Mouse (Mus musculus): ENCODE measurements around the gene Ces1b. TPM values are rescaled to one million over a fixed set of nuclear protein-coding genes. Genes with fewer than 3 reads are reported as not detected.

Gene Ces1b
- polyA plus RNA-seq (2016; fragmentation: Nextera tagmentation; extraction: Ambion mirVana) = not detected in 2 replicates

DNA sequence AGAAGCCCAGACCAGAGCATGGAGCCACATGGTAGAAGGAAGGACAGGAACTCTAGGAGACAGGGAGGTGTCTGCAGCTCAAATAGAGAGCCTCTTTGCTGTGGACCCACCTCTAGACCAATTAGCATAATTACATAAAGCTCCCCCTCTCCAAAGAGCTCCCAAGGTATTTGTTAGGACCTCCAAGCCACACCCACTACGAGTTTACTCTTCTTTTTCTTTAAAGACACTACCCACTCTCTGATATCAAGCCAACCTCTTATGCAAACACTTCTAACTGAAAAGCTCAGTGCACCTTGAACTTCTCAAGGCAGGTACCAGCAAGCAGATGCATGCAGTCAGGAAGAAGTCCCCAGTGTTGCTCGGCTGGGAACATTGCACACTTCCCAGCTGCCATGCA is at the start of gene Ces1b:
TSS of gene Ces1b (minus strand) at position 131 of the 400 bp plus-strand sequence.
- no peak within 1 kb of the TSS for H3K4me3 ChIP-seq
- no peaks in the 10 kb centered on the region for H3K27me3 ChIP-seq (ENCODE audit: insufficient read depth, poor library complexity, severe bottlenecking)
- 81% methylated on average over 2 of the region's 2 CpGs for WGBS
- no peaks in the 10 kb centered on the region for H3K9me3 ChIP-seq
- H3K36me3 ChIP-seq = no peaks in the 10 kb centered on the region
- no peak within 1 kb of the TSS for H3K27ac ChIP-seq
- DNase-seq (ENCODE audit: low spot score) = no peak
- H3K4me1 ChIP-seq (replicated peaks) = no peaks in the 10 kb centered on the region

DNA sequence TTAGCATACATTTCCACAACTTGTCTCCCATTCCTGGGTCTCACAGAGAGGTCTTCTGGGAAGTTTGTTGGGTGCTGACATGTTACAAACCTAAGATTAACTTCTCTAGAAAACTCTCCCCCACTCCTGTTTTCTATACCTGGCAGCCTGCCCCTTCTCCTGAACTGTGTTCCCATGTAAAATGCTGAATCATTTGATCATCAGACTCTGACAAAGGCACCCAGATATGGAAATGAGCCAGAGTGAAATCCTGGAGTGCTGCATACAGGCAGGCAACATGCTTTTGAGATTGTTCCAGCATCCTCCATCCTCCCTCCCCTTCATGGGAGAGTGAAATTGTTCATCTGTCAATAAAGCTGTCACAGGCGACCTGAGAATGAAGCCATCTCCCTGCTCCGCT is 46.7 kb upstream of the Ces1b start:
- 80% methylated on average over 2 of the region's 2 CpGs for WGBS
- Histone ChIP-seq H3K27ac (no peak overlapping the region), H3K27me3 (ENCODE audit: insufficient read depth, poor library complexity, severe bottlenecking) (no peaks in the 10 kb centered on the region), H3K9me3 (no peaks in the 10 kb centered on the region), H3K36me3 (no peaks in the 10 kb centered on the region), H3K4me3 (no peak overlapping the region), H3K4me1 (replicated peaks) (no peaks in the 10 kb centered on the region)
- no peak for DNase-seq (ENCODE audit: low spot score)

DNA sequence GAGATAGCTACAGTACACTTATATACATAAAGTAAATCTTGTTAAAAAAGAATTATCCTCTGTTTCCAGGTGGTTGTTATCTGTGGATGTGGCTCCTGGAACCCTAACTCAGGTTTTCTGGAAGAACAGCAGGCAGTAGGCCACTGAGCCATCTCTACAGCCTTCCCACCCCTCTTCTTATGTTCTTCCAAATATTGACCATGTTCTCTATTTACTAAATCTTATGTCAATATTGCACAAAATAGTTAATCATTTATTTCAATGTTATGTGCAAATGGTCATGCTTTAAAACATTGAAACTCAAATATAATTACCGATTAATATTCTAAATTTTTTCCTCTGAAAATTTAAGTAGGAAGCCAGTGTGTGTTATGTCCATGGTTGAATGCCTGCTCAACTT is 42.2 kb upstream of the Ces1b start:
- Histone ChIP-seq H3K36me3 (no peaks in the 10 kb centered on the region), H3K4me1 (replicated peaks) (no peaks in the 10 kb centered on the region), H3K27ac (no peak overlapping the region), H3K9me3 (no peaks in the 10 kb centered on the region), H3K4me3 (no peak overlapping the region), H3K27me3 (ENCODE audit: insufficient read depth, poor library complexity, severe bottlenecking) (no peaks in the 10 kb centered on the region)
- DNase-seq (ENCODE audit: low spot score) = no peak
- 88% methylated on average over 1 of the region's 1 CpGs for WGBS

DNA sequence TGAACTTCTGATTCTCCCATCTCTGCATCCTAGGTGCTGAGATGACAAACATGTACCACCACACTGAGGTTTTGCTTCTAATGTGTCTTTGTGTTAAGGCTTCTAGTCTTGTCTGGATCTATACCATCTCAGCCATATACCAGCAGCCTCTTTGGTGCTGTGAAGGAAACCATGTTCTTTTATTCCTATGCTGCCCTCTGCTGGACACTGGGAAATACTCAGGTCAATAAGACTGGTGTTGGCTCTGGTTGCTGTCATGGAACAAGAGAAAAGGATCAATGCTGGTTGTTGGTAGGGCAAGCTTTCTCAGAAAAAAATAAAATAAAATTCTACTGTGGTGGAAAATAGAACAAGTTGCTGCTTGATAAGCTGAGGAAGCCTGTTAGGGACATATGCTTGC is 15.6 kb upstream of the Ces1b start:
- Histone ChIP-seq H3K36me3 (no peaks in the 10 kb centered on the region), H3K27ac (no peak overlapping the region)
- DNase-seq (ENCODE audit: low spot score) = peak; percentile 52

DNA sequence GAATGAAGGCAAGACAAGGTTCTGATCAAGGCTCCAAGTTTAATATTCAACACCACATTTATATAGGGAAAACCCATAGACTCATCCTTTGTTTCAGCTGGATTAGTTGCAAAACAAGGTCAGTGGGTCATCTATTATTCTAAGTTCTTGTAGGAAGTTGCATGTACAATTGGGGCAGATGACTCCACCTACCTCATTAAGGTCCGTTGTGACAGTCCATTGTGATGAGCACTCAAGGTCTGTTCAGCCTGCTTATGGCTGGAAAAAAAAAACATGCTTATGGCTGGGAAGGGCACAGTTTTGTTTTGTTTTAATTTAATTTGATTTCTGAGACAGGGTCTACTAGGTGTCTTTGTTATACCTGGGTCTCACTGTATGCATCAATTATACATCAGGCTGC is 11.5 kb upstream of the Ces1b start:
- Histone ChIP-seq H3K27me3 (ENCODE audit: insufficient read depth, poor library complexity, severe bottlenecking) (no peaks in the 10 kb centered on the region), H3K36me3 (no peaks in the 10 kb centered on the region), H3K9me3 (no peaks in the 10 kb centered on the region), H3K27ac (no peak overlapping the region), H3K4me1 (replicated peaks) (peaks cover 10% of the 10 kb centered on the region), H3K4me3 (no peak overlapping the region)
- 77% methylated on average over 1 of the region's 1 CpGs for WGBS
- no peak for DNase-seq (ENCODE audit: low spot score)

More for the DNA sequence above, 15.6 kb upstream of the Ces1b start:
- H3K4me1 ChIP-seq (replicated peaks) = no peaks in the 10 kb centered on the region; the same call in 1 of the 2 replicates
- H3K9me3 ChIP-seq = no peaks in the 10 kb centered on the region
- no peak overlapping the region for H3K4me3 ChIP-seq
- H3K27me3 ChIP-seq (ENCODE audit: insufficient read depth, poor library complexity, severe bottlenecking) = no peaks in the 10 kb centered on the region

DNA sequence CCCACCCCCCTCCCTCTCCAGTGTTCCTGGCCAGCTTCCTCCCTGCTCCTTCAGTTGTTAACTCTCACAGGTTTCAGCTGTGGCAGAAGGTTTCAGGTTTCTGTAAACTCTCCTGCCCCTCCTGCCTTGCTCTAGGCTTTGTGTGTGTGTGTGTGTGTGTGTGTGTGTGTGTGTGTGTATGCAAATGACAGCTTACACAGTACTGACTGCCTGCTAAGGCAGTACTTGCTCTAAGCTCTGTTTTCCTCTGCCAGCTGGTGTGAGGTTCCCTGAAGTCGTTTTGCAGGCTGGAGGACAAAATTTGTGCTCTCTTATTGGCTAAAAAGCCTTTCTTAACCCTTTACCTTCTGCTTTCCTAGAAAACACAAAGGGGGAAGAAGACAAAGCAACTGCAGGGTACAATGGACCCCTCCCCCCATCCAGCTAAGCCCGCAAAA is 8.9 kb upstream of the Ces1b start:
- Histone ChIP-seq H3K36me3 (no peaks in the 10 kb centered on the region), H3K4me1 (replicated peaks) (peaks cover 10% of the 10 kb centered on the region), H3K27ac (peak overlapping the region; percentile 78), H3K4me3 (peak overlapping the region; percentile 18; the same call in 1 of the 2 replicates), H3K27me3 (ENCODE audit: insufficient read depth, poor library complexity, severe bottlenecking) (no peaks in the 10 kb centered on the region), H3K9me3 (no peaks in the 10 kb centered on the region)
- 10% methylated on average over 2 of the region's 2 CpGs for WGBS
- peak; percentile 66 for DNase-seq (ENCODE audit: low spot score)

DNA sequence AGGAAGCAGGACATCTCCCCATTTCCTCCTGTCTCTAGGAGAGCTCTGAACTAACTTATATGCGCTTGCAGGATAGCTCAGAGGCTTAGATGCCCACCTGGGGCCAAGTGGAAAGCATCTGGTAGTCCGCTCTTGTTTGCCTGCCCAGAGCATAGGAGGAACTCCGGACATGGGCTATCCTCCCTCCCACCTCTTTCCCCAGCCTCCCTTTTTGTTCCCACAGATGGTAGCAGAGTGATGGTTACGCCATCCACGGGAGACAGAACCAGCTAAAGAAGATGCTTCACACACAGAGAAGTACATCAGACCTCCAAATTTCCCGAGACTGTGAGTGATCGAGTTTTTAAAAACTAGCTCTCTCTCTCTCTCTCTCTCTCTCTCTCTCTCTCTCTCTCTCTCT is 8.4 kb upstream of the Ces1b start:
- H3K36me3 ChIP-seq = no peaks in the 10 kb centered on the region
- DNase-seq (ENCODE audit: low spot score) = peak; percentile 11
- 34% methylated on average over 7 of the region's 7 CpGs for WGBS
- peak overlapping the region; percentile 78 for H3K27ac ChIP-seq
- H3K4me3 ChIP-seq = peak overlapping the region; percentile 18; the same call in 1 of the 2 replicates
- peaks cover 10% of the 10 kb centered on the region for H3K4me1 ChIP-seq (replicated peaks)
- H3K9me3 ChIP-seq = no peaks in the 10 kb centered on the region
- no peaks in the 10 kb centered on the region for H3K27me3 ChIP-seq (ENCODE audit: insufficient read depth, poor library complexity, severe bottlenecking)

DNA sequence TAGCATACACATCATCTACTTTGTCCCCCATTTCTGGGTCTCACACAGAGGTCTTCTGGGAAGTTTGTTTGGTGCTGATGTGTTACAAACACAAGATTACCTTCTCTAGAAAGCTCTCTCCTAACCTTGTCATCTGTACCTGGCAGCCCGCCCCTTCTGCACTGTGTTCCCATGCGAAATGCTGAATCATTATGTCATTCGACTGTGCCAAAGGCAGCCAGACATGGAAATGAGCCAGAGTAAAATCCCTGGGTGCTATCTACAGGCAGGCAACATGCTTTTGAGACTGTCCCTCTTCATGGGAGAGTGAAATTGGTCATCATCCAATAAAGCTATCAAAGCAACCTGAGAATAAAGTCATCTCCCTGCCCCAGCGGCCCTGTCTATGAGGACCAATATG is 4.6 kb downstream of the Ces1b start:
- H3K27me3 ChIP-seq (ENCODE audit: insufficient read depth, poor library complexity, severe bottlenecking) = no peaks in the 10 kb centered on the region
- no peak overlapping the region for H3K27ac ChIP-seq
- no peaks in the 10 kb centered on the region for H3K36me3 ChIP-seq
- 88% methylated on average over 4 of the region's 4 CpGs for WGBS
- DNase-seq (ENCODE audit: low spot score) = no peak
- no peak overlapping the region for H3K4me3 ChIP-seq
- H3K9me3 ChIP-seq = no peaks in the 10 kb centered on the region
- H3K4me1 ChIP-seq (replicated peaks) = no peaks in the 10 kb centered on the region

DNA sequence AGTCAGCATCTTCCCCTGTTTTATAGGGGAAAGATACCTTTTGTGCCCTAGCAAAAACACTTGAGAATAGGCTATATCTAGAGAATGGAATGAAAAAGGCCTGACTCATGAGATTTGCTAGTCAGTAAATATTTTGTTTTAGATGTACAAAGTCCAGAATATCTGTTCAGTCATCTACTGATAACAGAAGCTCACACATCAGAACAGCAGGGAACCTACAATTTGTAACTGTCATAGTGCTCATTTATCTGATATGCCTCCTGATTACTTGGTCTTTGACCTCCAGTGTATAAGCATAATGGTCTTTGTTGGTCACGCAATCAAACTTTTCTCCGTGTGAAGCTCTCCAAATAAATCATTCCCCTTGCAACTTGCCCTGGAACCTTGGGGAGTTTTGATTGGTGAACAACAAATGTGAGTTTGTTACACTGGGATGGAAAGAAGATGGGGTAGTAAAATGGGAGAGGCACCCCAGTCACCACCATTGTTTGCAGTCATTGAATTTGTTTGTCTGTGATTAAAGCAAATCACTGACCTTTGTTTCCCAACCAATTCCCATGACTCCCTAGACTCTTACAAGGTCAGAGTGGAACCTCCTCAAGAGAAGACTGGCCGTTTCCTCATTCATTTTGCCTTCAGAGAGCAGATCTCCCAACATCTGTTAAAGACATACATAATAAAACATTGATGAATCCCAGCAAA is 16.2 kb downstream of the Ces1b start:
- Histone ChIP-seq H3K4me3 (no peak overlapping the region), H3K27ac (no peak overlapping the region), H3K27me3 (ENCODE audit: insufficient read depth, poor library complexity, severe bottlenecking) (no peaks in the 10 kb centered on the region), H3K36me3 (no peaks in the 10 kb centered on the region), H3K9me3 (no peaks in the 10 kb centered on the region), H3K4me1 (replicated peaks) (no peaks in the 10 kb centered on the region)
- DNase-seq (ENCODE audit: low spot score) = no peak
- WGBS = 55% methylated on average over 3 of the region's 3 CpGs

DNA sequence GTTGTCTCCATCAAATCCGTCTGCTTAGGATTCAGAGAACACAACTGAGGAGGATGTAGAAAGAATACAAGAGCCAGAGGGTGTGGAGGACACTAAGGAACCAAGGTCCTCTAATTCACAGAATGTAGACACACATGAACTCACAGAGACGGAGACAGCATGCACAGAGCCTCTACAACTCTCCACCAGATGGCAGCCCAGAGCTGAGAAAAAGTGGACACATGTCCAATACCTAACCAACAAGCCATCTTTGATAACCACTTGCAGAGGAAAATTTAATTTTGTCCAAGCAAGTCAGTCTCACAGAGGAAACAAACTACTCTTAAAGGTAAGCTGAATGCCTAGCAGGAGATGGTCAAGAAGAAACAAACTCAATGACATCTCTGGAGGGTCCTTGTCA is 20.6 kb downstream of the Ces1b start:
- H3K27ac ChIP-seq = no peak overlapping the region
- WGBS = 13% methylated on average over 2 of the region's 2 CpGs
- DNase-seq (ENCODE audit: low spot score) = peak; percentile 66
- no peaks in the 10 kb centered on the region for H3K36me3 ChIP-seq
- no peaks in the 10 kb centered on the region for H3K4me1 ChIP-seq (replicated peaks)
- H3K9me3 ChIP-seq = no peaks in the 10 kb centered on the region
- no peak overlapping the region for H3K4me3 ChIP-seq
- no peaks in the 10 kb centered on the region for H3K27me3 ChIP-seq (ENCODE audit: insufficient read depth, poor library complexity, severe bottlenecking)

DNA sequence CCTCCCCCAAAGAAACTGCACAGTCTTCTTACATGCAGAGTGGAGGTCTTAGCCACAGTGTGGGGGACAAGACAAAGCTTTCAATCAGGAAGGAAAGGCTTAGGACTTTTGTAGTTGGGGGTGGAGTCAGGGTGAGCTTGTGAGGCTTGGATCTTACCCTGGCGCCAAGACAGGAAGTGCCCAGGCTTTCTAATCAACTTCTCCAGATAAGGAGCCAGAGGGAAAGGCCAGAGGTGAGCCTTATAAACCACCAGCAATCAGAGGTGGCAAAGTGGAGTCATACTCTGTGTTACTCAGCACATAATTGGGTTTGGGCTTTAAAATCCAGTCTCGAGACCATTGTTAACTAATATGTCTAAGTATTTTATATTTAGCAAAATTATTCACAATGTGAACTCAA is 24.6 kb downstream of the Ces1b start:
- 68% methylated on average over 2 of the region's 2 CpGs for WGBS
- H3K4me3 ChIP-seq = no peak overlapping the region
- H3K27ac ChIP-seq = no peak overlapping the region
- no peaks in the 10 kb centered on the region for H3K9me3 ChIP-seq
- no peaks in the 10 kb centered on the region for H3K36me3 ChIP-seq
- no peak for DNase-seq (ENCODE audit: low spot score)
- no peaks in the 10 kb centered on the region for H3K27me3 ChIP-seq (ENCODE audit: insufficient read depth, poor library complexity, severe bottlenecking)
- no peaks in the 10 kb centered on the region for H3K4me1 ChIP-seq (replicated peaks)

DNA sequence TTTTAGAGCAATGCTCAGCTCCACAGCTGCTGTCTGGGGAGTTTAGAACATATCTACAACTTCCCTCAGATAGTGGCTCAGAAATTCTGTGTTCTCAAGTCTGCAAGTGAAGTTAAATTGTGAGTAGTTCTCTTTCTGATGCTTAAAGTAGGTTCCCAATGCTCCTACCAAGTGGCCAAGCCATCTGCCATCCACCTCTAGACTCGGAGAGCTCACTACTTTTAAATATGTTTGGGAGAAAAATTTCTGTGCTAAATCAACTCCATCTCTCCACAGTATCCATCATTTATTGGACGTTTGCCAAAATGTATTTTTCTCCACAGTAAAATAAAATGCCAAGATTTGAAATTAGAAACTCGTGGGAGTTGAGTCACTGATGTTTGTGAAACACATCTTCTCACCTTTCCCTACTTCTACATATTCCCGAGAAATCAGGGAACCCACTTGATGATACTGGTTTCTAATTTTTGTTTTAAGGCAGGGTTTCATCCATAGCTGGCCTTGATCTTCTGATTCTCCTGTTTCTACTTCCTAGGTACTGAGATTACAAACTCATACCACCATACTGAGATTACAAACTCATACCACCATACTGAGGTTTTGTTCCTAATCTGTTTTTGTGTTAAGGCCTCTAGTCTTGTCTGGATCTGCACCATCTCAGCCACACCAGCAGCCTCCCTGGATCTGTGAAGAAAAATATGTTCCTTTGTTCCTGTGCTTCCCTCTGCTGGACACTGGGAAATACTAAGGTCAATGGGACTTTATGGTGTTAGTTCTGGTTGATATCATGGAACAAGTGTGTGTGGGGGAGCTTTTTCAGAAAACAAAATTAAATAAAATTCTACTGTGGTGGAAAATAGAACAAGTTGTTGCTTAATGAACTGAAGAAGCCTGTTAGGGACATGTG is 31.1 kb downstream of the Ces1b start:
- no peak overlapping the region for H3K27ac ChIP-seq
- no peaks in the 10 kb centered on the region for H3K27me3 ChIP-seq (ENCODE audit: insufficient read depth, poor library complexity, severe bottlenecking)
- 78% methylated on average over 4 of the region's 4 CpGs for WGBS
- no peak overlapping the region for H3K4me3 ChIP-seq
- no peaks in the 10 kb centered on the region for H3K4me1 ChIP-seq (replicated peaks)
- H3K9me3 ChIP-seq = no peaks in the 10 kb centered on the region
- DNase-seq (ENCODE audit: low spot score) = no peak
- no peaks in the 10 kb centered on the region for H3K36me3 ChIP-seq

DNA sequence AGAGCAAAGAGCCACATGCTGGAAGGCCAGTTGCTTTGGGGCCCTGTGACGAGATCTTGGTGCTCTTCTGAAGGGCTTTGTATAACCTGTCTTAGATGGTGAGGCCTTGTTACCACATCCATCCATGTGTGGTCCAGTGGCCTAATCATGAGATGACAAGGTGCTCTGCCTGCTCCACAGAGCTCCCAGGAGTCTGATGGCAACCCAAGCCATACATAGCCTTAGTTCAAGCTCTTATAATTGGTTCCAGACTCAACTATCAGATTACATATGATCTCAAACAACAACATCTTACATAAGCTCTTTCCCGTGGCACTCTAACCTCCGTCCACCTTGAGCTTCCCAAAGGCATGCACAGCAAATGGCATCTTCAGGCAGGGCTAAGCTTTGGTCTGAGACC is 31.7 kb downstream of the Ces1b start, which contains the start of gene Ces1a:
TSS of gene Ces1a (minus strand) at position 101 of the 400 bp plus-strand sequence.
- DNase-seq (ENCODE audit: low spot score) = no peak
- Histone ChIP-seq H3K4me3 (no peak within 1 kb of the TSS), H3K27me3 (ENCODE audit: insufficient read depth, poor library complexity, severe bottlenecking) (no peaks in the 10 kb centered on the region), H3K27ac (no peak within 1 kb of the TSS), H3K9me3 (no peaks in the 10 kb centered on the region), H3K36me3 (no peaks in the 10 kb centered on the region), H3K4me1 (replicated peaks) (no peaks in the 10 kb centered on the region)
- 75% methylated on average over 3 of the region's 3 CpGs for WGBS

Data from hindbrain, embryonic 10.5 days (tissue).